Mouse (Mus musculus) lung, postnatal 0 days (tissue): Measurements from ENCODE around the gene Usp3. TPM values are rescaled to one million over a fixed set of nuclear protein-coding genes. Genes with fewer than 3 reads are reported as not detected.

Experiments used
- ATAC-seq: fragments of 200-750 bp; cut with Nextera tagmentation; 2 replicates; pipeline ENCODE4 v1.8.0; 2017; ENCODE audit warnings: moderate library complexity
- DNase-seq: peaks from one replicate; pipeline ENCODE4 v3.0.0-alpha.2; 2016; ENCODE audit warnings: low spot score
- H3K27ac ChIP-seq: fragments of 300-500 bp; sonication (generic); 2 replicates; pipeline ENCODE4 v1.5.1; 2014; ENCODE audit warnings: antibody characterized with exemption, mild to moderate bottlenecking, low read length, mixed read lengths
- H3K27me3 ChIP-seq: fragments of 300-500 bp; sonication (generic); replicated peaks from 2 replicates; pipeline ENCODE4 v1.6.1; 2014; ENCODE audit warnings: low read length, mixed read lengths; ENCODE audit not compliant: insufficient read depth
- H3K36me3 ChIP-seq: fragments of 300-500 bp; sonication (generic); 2 replicates; pipeline ENCODE4 v1.6.1; 2014; ENCODE audit warnings: low read length, mixed read lengths; ENCODE audit not compliant: insufficient read depth
- H3K4me1 ChIP-seq: fragments of 300-500 bp; sonication (generic); 2 replicates; pipeline ENCODE4 v1.6.1; 2014; ENCODE audit warnings: antibody characterized with exemption, low read depth, low read length, mixed read lengths; ENCODE audit not compliant: insufficient read depth
- H3K4me2 ChIP-seq: fragments of 300-500 bp; sonication (generic); replicated peaks from 2 replicates; pipeline ENCODE4 v1.6.1; 2014; ENCODE audit warnings: low read depth, mild to moderate bottlenecking, low read length, moderate library complexity, mixed read lengths
- H3K4me3 ChIP-seq: fragments of 300-500 bp; sonication (generic); 2 replicates; pipeline ENCODE4 v1.5.1; 2014; ENCODE audit warnings: low read depth, low read length
- H3K9ac ChIP-seq: fragments of 300-500 bp; sonication (generic); replicated peaks from 2 replicates; pipeline ENCODE4 v1.6.1; 2014; ENCODE audit warnings: low read depth, mild to moderate bottlenecking
- H3K9me3 ChIP-seq: fragments of 300-500 bp; sonication (generic); 2 replicates; pipeline ENCODE4 v1.6.1; 2016; ENCODE audit warnings: low read length, mixed read lengths
- CTCF ChIP-seq: IDR thresholded peaks from 2 replicates; pipeline ENCODE4 v1.5.1; 2016; ENCODE audit warnings: antibody characterized with exemption, mild to moderate bottlenecking
- EP300 ChIP-seq: IDR thresholded peaks from 2 replicates; pipeline ENCODE4 v1.6.1; 2016; ENCODE audit warnings: antibody characterized with exemption, mild to moderate bottlenecking, control low read depth
- WGBS: fragments of 180-500 bp; shearing (Covaris S2); extraction: QIAGEN DNeasy Blood & Tissue Kit; methylation state at CpG from one replicate; pipeline ENCODE4 v1.1.7; 2014; 5-methylcytosine and 5-hydroxymethylcytosine counted together
- polyA plus RNA-seq: library from polyadenylated mRNA; unstranded; fragments of >200 nt; fragmentation: Nextera tagmentation; extraction: Ambion mirVana; gene quantifications from 2 replicates; pipeline ENCODE4 v1.2.1, GENCODE M21; 2015

Gene Usp3
- polyA plus RNA-seq, 1 experiment from 2014 or later, result 45.9 TPM

- no peak for ATAC-seq
- H3K27ac ChIP-seq, result no peak overlapping the region
- H3K4me1 ChIP-seq, result no peaks in the 10 kb centered on the region
- H3K4me2 ChIP-seq, result no peak overlapping the region
- H3K4me3 ChIP-seq, result no peak overlapping the region
- TF ChIP-seq CTCF (no peak), EP300 (no peak)
- H3K9me3 ChIP-seq, result no peaks in the 10 kb centered on the region
- peak; percentile 55 for DNase-seq
- H3K27me3 ChIP-seq, result no peaks in the 10 kb centered on the region
- H3K36me3 ChIP-seq, result peaks cover 21% of the 10 kb centered on the region; the same call in 1 of the 2 replicates
- no peak overlapping the region for H3K9ac ChIP-seq
- WGBS, result 75% methylated on average over 6 of the region's 6 CpGs
These were observed 76.5 kb downstream of the Usp3 start for GRCm38 (mm10) chr9:66516296-66516940.

GRCm38 (mm10) chr9:66515680-66516210 lies 77.2 kb downstream of the Usp3 start:
- H3K4me1 ChIP-seq, result no peaks in the 10 kb centered on the region
- H3K4me2 ChIP-seq, result no peak overlapping the region
- H3K9ac ChIP-seq, result no peak overlapping the region
- TF ChIP-seq EP300, result no peak
- no peak for TF ChIP-seq CTCF
- H3K4me3 ChIP-seq, result no peak overlapping the region
- peaks cover 19% of the 10 kb centered on the region; the same call in 1 of the 2 replicates for H3K36me3 ChIP-seq
- no peaks in the 10 kb centered on the region for H3K9me3 ChIP-seq
- no peak for DNase-seq
- no peak overlapping the region for H3K27ac ChIP-seq
- ATAC-seq, result no peak
- WGBS, result 86% methylated on average over 10 of the region's 10 CpGs
- H3K27me3 ChIP-seq, result no peaks in the 10 kb centered on the region

- no peak overlapping the region for H3K27ac ChIP-seq
- no peaks in the 10 kb centered on the region for H3K27me3 ChIP-seq
- TF ChIP-seq CTCF, result no peak
- TF ChIP-seq EP300, result no peak
- ATAC-seq (no peak), DNase-seq (no peak)
- H3K4me2 ChIP-seq, result no peak overlapping the region
- H3K36me3 ChIP-seq, result peaks cover 12% of the 10 kb centered on the region; the same call in 1 of the 2 replicates
- 64% methylated on average over 2 of the region's 2 CpGs for WGBS
- H3K9ac ChIP-seq, result no peak overlapping the region
- no peaks in the 10 kb centered on the region for H3K9me3 ChIP-seq
- H3K4me1 ChIP-seq, result no peaks in the 10 kb centered on the region
- no peak overlapping the region for H3K4me3 ChIP-seq
These were observed 77.8 kb downstream of the Usp3 start for GRCm38 (mm10) chr9:66515115-66515514.

- Histone ChIP-seq H3K9ac (no peak within 1 kb of the TSS), H3K4me3 (no peak within 1 kb of the TSS), H3K27me3 (no peaks in the 10 kb centered on the region), H3K9me3 (no peaks in the 10 kb centered on the region), H3K27ac (no peak within 1 kb of the TSS), H3K4me1 (no peaks in the 10 kb centered on the region), H3K36me3 (peaks cover 9% of the 10 kb centered on the region; the same call in 1 of the 2 replicates), H3K4me2 (0 out of 2 replicates have a peak within 1 kb of the TSS, but pooled peaks have one; percentile 3)
- ATAC-seq, result no peak
- WGBS, result 47% methylated on average over 17 of the region's 17 CpGs
- peak; percentile 81 for DNase-seq
- TF ChIP-seq EP300 (no peak), CTCF (peak; percentile 90)
These were observed 78.6 kb downstream of the Usp3 start, which contains the start of gene Fbxl22 for GRCm38 (mm10) chr9:66514256-66514770. TSS of gene Fbxl22 (minus strand) at chr9:66514593.

DNA sequence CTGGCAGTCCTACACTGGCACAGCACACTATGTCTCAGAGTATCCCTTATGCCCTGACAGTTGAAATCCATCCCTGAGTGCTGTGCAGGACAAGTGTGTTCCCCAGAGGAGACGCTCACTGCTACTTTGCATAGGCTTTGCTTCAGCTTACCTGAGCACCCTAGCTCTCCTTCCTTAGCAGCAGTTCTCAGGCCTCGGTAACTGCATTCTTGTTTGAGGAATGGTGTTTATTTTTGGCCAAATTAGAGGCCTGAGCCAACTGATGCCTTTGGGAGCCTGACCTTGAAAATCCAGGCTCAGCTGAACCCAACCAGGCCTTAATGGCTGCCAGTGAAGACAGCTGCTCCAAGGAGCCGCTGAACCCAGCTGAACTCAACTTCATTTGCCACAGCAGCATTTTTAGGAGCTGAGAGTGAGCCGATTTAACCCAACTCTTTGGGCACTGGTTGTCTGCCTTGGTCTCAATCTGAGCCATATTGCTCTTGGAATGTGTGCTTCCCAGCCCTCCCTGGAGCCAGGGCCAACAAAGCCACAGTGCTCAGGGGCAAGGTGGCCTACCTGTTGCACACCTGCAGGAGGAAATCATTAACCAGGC lies 79.2 kb downstream of the Usp3 start:
- Histone ChIP-seq H3K27me3 (no peaks in the 10 kb centered on the region), H3K4me3 (no peak overlapping the region), H3K9me3 (no peaks in the 10 kb centered on the region), H3K9ac (no peak overlapping the region), H3K27ac (no peak overlapping the region), H3K4me1 (no peaks in the 10 kb centered on the region), H3K36me3 (peaks cover 9% of the 10 kb centered on the region; the same call in 1 of the 2 replicates), H3K4me2 (0 out of 2 replicates have a peak overlapping the region, but pooled peaks have one; percentile 3)
- ATAC-seq (no peak), DNase-seq (no peak)
- TF ChIP-seq CTCF, result no peak
- no peak for TF ChIP-seq EP300
- 62% methylated on average over 4 of the region's 4 CpGs for WGBS

DNA sequence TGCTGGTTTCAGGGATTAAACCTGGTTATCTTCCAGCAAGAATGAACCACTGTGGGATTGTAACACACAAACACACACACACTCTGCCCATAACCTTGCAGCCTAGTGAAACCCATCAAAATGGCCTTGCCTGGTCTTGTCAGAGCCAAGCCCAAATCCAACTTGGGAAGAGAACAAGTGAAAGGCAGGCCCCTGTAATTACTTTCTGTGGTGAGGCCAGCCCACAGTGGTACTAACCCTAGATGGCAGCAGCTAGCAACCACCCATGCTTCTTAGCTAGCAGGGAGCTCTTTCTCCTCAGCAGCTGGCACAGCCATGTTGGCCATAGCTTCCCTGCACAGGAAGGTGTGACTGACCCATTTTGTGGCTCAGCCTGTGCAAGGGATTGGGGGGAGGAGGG lies 79.8 kb downstream of the Usp3 start:
- DNase-seq, result no peak

More for the DNA sequence above, 79.8 kb downstream of the Usp3 start:
- Histone ChIP-seq H3K9me3 (no peaks in the 10 kb centered on the region), H3K4me3 (no peak overlapping the region), H3K27ac (no peak overlapping the region), H3K4me1 (no peaks in the 10 kb centered on the region), H3K9ac (no peak overlapping the region), H3K27me3 (no peaks in the 10 kb centered on the region), H3K4me2 (no peak overlapping the region), H3K36me3 (peaks cover 11% of the 10 kb centered on the region; the same call in 1 of the 2 replicates)
- no peak for TF ChIP-seq EP300
- peak; percentile 21; the same call in 1 of the 2 replicates for TF ChIP-seq CTCF
- no peak for ATAC-seq
